Mouse (Mus musculus) forebrain, embryonic 11.5 days (tissue): ENCODE data around the gene Klhdc8b. TPM values are rescaled to one million over a fixed set of nuclear protein-coding genes. Genes with fewer than 3 reads are reported as not detected.

ENCODE experiments used
- ATAC-seq: fragments of 200-750 bp; cut with Nextera tagmentation; replicated peaks from 2 replicates; pipeline ENCODE4 v1.8.0; 2017; ENCODE audit warnings: moderate TSS enrichment; ENCODE audit not compliant: low FRiP score
- DNase-seq: peaks from one replicate; pipeline ENCODE4 v3.0.0-alpha.2; 2017; ENCODE audit warnings: low spot score
- H3K27ac ChIP-seq: fragments of 300-500 bp; sonication (generic); 2 replicates; pipeline ENCODE4 v1.5.1; 2014; ENCODE audit warnings: low read depth, low read length
- H3K27me3 ChIP-seq: fragments of 300-500 bp; sonication (generic); 2 replicates; pipeline ENCODE4 v1.6.1; 2014; ENCODE audit warnings: mild to moderate bottlenecking, low read length, mixed read lengths; ENCODE audit not compliant: control insufficient read depth, insufficient read depth
- H3K36me3 ChIP-seq: fragments of 300-500 bp; sonication (generic); 2 replicates; pipeline ENCODE4 v1.6.1; 2014; ENCODE audit warnings: mild to moderate bottlenecking, low read length, moderate library complexity, mixed read lengths; ENCODE audit not compliant: control insufficient read depth, insufficient read depth
- H3K4me1 ChIP-seq: fragments of 300-500 bp; sonication (generic); replicated peaks from 2 replicates; pipeline ENCODE4 v1.6.1; 2014; ENCODE audit warnings: low read length, mixed read lengths; ENCODE audit not compliant: control insufficient read depth, insufficient read depth
- H3K4me2 ChIP-seq: fragments of 300-500 bp; sonication (generic); 2 replicates; pipeline ENCODE4 v1.6.1; 2014; ENCODE audit warnings: low read depth, mild to moderate bottlenecking, low read length, moderate library complexity, mixed read lengths; ENCODE audit not compliant: severe bottlenecking
- H3K4me3 ChIP-seq: fragments of 300-500 bp; sonication (generic); 2 replicates; pipeline ENCODE4 v1.5.1; 2014; ENCODE audit warnings: low read depth, low read length
- H3K9ac ChIP-seq: fragments of 300-500 bp; sonication (generic); 2 replicates; pipeline ENCODE4 v1.6.1; 2014; ENCODE audit warnings: low read length
- H3K9me3 ChIP-seq: fragments of 300-500 bp; sonication (generic); 2 replicates; pipeline ENCODE4 v1.6.1; 2016; ENCODE audit warnings: low read length, mixed read lengths; ENCODE audit not compliant: control insufficient read depth
- WGBS: fragments of 180-500 bp; shearing (Covaris S2); extraction: QIAGEN DNeasy Blood & Tissue Kit; methylation state at CpG from one replicate; pipeline ENCODE4 v1.1.7; 2014; 5-methylcytosine and 5-hydroxymethylcytosine counted together
- polyA plus RNA-seq: library from polyadenylated mRNA; unstranded; fragments of >200 nt; fragmentation: Nextera tagmentation; extraction: Ambion mirVana; gene quantifications from 2 replicates; pipeline ENCODE4 v1.2.1, GENCODE M21; 2014

Gene Klhdc8b
- polyA plus RNA-seq, 1 experiment from 2014 or later, result 49.5 TPM

GRCm38 (mm10) chr9:108493246-108493645, 31.9 kb upstream of the Klhdc8b start:
- Histone ChIP-seq H3K36me3 (peaks cover 35% of the 10 kb centered on the region), H3K9ac (no peak overlapping the region), H3K27me3 (no peaks in the 10 kb centered on the region), H3K9me3 (no peaks in the 10 kb centered on the region), H3K27ac (no peak overlapping the region), H3K4me3 (no peak overlapping the region), H3K4me2 (no peak overlapping the region), H3K4me1 (peaks cover 14% of the 10 kb centered on the region)
- 96% methylated on average over 8 of the region's 8 CpGs for WGBS
- DNase-seq (no peak), ATAC-seq (no peak)

- peak overlapping the region; percentile 96; the same call in 1 of the 2 replicates for H3K4me3 ChIP-seq
- H3K27me3 ChIP-seq, result no peaks in the 10 kb centered on the region
- peak overlapping the region; percentile 85 for H3K4me2 ChIP-seq
- DNase-seq (no peak), ATAC-seq (no peak)
- no peak overlapping the region for H3K27ac ChIP-seq
- peak overlapping the region; percentile 91 for H3K9ac ChIP-seq
- H3K4me1 ChIP-seq, result peaks cover 14% of the 10 kb centered on the region
- WGBS, result 90% methylated on average over 16 of the region's 16 CpGs
- peaks cover 28% of the 10 kb centered on the region for H3K36me3 ChIP-seq
- H3K9me3 ChIP-seq, result no peaks in the 10 kb centered on the region
These were observed 30.8 kb upstream of the Klhdc8b start for GRCm38 (mm10) chr9:108492043-108492750.

DNA sequence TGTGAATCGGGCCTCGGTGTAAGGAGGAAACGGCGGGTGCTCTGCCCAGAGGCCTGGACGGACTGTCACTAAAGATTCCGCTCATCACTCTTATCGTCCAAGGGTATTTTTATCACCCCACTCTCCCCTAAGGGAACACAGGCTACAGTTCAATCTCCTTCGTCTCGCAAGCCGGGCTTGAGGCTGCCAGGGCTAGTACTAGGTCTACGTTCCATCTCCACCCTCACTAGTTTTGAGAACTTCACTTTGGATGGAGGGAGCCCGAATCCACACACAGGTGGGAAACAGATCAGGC, 29.9 kb upstream of the Klhdc8b start:
- H3K4me3 ChIP-seq, result peak overlapping the region; percentile 96
- H3K4me2 ChIP-seq, result peak overlapping the region; percentile 85
- peak overlapping the region; percentile 91 for H3K27ac ChIP-seq
- H3K9me3 ChIP-seq, result no peaks in the 10 kb centered on the region
- DNase-seq (no peak), ATAC-seq (no peak)
- WGBS, result 17% methylated on average over 12 of the region's 12 CpGs
- H3K4me1 ChIP-seq, result peaks cover 14% of the 10 kb centered on the region
- peaks cover 21% of the 10 kb centered on the region for H3K36me3 ChIP-seq
- H3K27me3 ChIP-seq, result no peaks in the 10 kb centered on the region
- peak overlapping the region; percentile 91 for H3K9ac ChIP-seq

DNA sequence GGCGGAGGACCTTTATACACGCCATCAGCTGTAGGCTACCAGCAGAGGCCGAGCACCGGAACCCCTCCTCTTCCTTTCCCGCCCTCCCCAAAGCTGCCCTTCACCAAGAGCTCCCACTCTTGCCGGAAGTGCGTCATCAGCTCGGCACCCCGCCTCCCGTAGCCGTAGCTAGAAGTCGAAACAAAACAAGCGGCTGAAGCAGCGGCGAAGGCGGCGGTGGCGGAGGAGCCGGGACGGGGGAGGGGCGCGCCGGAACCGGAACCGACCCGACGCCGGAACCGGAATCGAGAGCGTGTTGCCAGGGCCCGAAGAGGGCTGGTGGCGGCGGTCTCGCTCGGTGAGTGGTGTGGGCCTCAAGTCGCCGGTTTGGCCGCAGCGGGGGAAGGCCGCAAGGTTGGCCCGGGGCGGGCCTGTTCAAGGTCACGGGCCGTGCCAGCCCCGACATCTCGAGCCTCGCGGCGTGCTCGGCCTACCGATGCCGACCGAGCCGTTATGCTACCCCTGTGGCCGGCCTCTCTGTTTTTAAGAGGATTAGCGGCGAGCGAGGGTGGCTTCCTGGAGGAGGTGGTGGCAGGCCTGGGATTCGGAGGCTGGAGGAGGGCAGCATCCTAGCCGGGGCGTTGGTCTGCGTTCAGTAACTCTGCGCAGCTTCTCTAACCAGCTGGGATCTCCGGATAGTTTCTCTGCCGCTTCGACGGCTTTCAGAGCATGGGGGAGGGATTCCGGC, 29.3 kb upstream of the Klhdc8b start, which contains the start of gene Usp19:
Usp19 (plus strand) TSS at position 44 of the 727 bp plus-strand sequence.
- H3K36me3 ChIP-seq, result peaks cover 21% of the 10 kb centered on the region

GRCm38 (mm10) chr9:108489702-108490558, 28.5 kb upstream of the Klhdc8b start:
- WGBS, result 71% methylated on average over 26 of the region's 26 CpGs
- H3K27ac ChIP-seq, result peak overlapping the region; percentile 91
- peaks cover 14% of the 10 kb centered on the region for H3K4me1 ChIP-seq
- no peaks in the 10 kb centered on the region for H3K9me3 ChIP-seq
- peak overlapping the region; percentile 85 for H3K4me2 ChIP-seq
- peak overlapping the region; percentile 91 for H3K9ac ChIP-seq
- peaks cover 17% of the 10 kb centered on the region for H3K36me3 ChIP-seq
- DNase-seq (no peak), ATAC-seq (peak; percentile 28)
- peak overlapping the region; percentile 96 for H3K4me3 ChIP-seq
- H3K27me3 ChIP-seq, result no peaks in the 10 kb centered on the region

More for the DNA sequence above, 29.3 kb upstream of the Klhdc8b start, which contains the start of gene Usp19:
- Histone ChIP-seq H3K4me3 (peak within 1 kb of the TSS; percentile 96), H3K9ac (peak within 1 kb of the TSS; percentile 91), H3K4me2 (peak within 1 kb of the TSS; percentile 85), H3K27ac (peak within 1 kb of the TSS; percentile 91), H3K4me1 (peaks cover 14% of the 10 kb centered on the region), H3K9me3 (no peaks in the 10 kb centered on the region), H3K27me3 (no peaks in the 10 kb centered on the region)
- WGBS, result under 1% methylated on average over 69 of the region's 69 CpGs
- DNase-seq (peak; percentile 96), ATAC-seq (peak; percentile 93)

- peaks cover 14% of the 10 kb centered on the region for H3K4me1 ChIP-seq
- ATAC-seq (no peak), DNase-seq (no peak)
- peaks cover 15% of the 10 kb centered on the region for H3K36me3 ChIP-seq
- no peak overlapping the region for H3K27ac ChIP-seq
- 96% methylated on average over 20 of the region's 20 CpGs for WGBS
- H3K4me3 ChIP-seq, result no peak overlapping the region
- no peaks in the 10 kb centered on the region for H3K27me3 ChIP-seq
- H3K9ac ChIP-seq, result no peak overlapping the region; the same call in 1 of the 2 replicates
- H3K9me3 ChIP-seq, result no peaks in the 10 kb centered on the region
- no peak overlapping the region for H3K4me2 ChIP-seq
These were observed 27.8 kb upstream of the Klhdc8b start for GRCm38 (mm10) chr9:108489215-108489614.

DNA sequence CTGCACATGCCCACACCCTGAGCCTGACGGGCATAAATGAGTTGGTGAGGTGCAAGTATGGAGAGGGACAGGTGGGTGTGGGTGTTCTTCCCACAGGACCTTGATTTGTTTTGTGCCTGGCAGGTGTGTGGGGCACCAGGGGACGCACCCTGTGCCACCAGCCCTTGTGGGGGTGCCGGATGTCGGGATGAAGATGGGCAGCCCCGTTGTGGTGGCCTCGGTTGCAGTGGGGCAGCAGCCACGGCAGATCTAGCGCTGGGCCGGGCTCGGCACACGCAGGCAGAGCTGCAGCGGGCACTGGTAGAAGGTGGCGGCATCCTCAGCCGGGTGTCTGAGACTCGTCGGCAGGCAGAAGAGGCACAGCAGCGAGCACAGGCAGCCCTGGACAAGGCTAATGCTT, 27.0 kb upstream of the Klhdc8b start:
- no peak overlapping the region for H3K27ac ChIP-seq
- H3K4me1 ChIP-seq, result peaks cover 14% of the 10 kb centered on the region
- H3K9me3 ChIP-seq, result no peaks in the 10 kb centered on the region
- H3K27me3 ChIP-seq, result no peaks in the 10 kb centered on the region
- ATAC-seq, result no peak
- no peak overlapping the region for H3K4me3 ChIP-seq
- 96% methylated on average over 17 of the region's 17 CpGs for WGBS
- H3K9ac ChIP-seq, result no peak overlapping the region
- H3K4me2 ChIP-seq, result no peak overlapping the region
- peaks cover 11% of the 10 kb centered on the region for H3K36me3 ChIP-seq
- no peak for DNase-seq

DNA sequence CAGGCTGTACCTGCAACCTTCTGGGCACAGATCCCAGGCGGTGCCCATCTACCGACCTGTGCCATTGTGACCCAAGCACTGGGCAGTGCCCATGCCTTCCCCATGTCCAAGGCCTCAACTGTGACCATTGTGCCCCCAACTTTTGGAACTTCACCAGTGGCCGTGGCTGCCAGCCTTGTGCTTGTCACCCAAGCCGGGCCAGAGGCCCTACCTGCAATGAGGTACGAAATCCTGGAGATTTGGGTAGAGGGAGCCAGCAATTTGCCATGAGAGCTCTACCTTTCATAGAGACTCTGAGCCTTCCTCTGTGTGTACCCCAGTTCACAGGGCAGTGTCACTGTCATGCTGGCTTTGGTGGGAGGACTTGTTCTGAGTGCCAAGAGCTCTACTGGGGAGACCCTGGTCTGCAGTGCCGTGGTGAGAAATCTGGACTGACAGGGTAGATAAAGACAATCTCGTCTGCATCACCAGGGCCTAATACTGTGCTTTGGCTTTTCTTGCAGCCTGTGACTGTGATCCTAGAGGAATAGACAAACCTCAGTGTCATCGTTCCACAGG, 25.7 kb upstream of the Klhdc8b start:
- 95% methylated on average over 8 of the region's 8 CpGs for WGBS
- no peak overlapping the region for H3K9ac ChIP-seq
- H3K36me3 ChIP-seq, result peaks cover 4% of the 10 kb centered on the region
- H3K4me3 ChIP-seq, result no peak overlapping the region
- no peak overlapping the region for H3K27ac ChIP-seq
- H3K4me2 ChIP-seq, result no peak overlapping the region
- peaks cover 12% of the 10 kb centered on the region for H3K4me1 ChIP-seq
- no peaks in the 10 kb centered on the region for H3K9me3 ChIP-seq
- no peaks in the 10 kb centered on the region for H3K27me3 ChIP-seq
- ATAC-seq (no peak), DNase-seq (no peak)
